Mouse (Mus musculus) forebrain, postnatal 0 days (tissue): ENCODE results near the gene Ccdc120. TPM values are rescaled to one million over a fixed set of nuclear protein-coding genes. Genes with fewer than 3 reads are reported as not detected.
"Not testable (repeated sequence)": the region's sequence is repeated elsewhere in the genome, so short reads cannot be mapped to it uniquely, and the experiment has no call there.

Experiments
- ATAC-seq: fragments of 200-750 bp; cut with Nextera tagmentation; 2 replicates; pipeline ENCODE4 v1.8.0; 2017; ENCODE audit warnings: mild to moderate bottlenecking, moderate library complexity
- DNase-seq: peaks from one replicate; pipeline ENCODE4 v3.0.0-alpha.2; 2015
- H3K27ac ChIP-seq: fragments of 300-500 bp; sonication (generic); 2 replicates; pipeline ENCODE4 v1.5.1; 2014; ENCODE audit warnings: low read depth, mild to moderate bottlenecking, antibody characterized with exemption, low read length, moderate library complexity, mixed read lengths
- H3K27me3 ChIP-seq: fragments of 300-500 bp; sonication (generic); 2 replicates; pipeline ENCODE4 v1.6.1; 2014; ENCODE audit warnings: mild to moderate bottlenecking, low read length, mixed read lengths; ENCODE audit not compliant: insufficient read depth
- H3K36me3 ChIP-seq: fragments of 300-500 bp; sonication (generic); 2 replicates; pipeline ENCODE4 v1.6.1; 2014; ENCODE audit warnings: mild to moderate bottlenecking, moderate library complexity; ENCODE audit not compliant: insufficient read depth
- H3K4me1 ChIP-seq: fragments of 300-500 bp; sonication (generic); 2 replicates; pipeline ENCODE4 v1.6.1; 2014; ENCODE audit warnings: antibody characterized with exemption; ENCODE audit not compliant: insufficient read depth
- H3K4me2 ChIP-seq: fragments of 300-500 bp; sonication (generic); 2 replicates; pipeline ENCODE4 v1.6.1; 2014; ENCODE audit warnings: low read depth, mild to moderate bottlenecking, moderate library complexity
- H3K4me3 ChIP-seq: fragments of 300-500 bp; sonication (generic); 2 replicates; pipeline ENCODE4 v1.5.1; 2014; ENCODE audit warnings: low read depth, low read length, mixed read lengths
- H3K9ac ChIP-seq: fragments of 300-500 bp; sonication (generic); 2 replicates; pipeline ENCODE4 v1.6.1; 2014; ENCODE audit warnings: mild to moderate bottlenecking
- H3K9me3 ChIP-seq: fragments of 300-500 bp; sonication (generic); 2 replicates; pipeline ENCODE4 v1.6.1; 2016; ENCODE audit warnings: low read length
- CTCF ChIP-seq: sonication (generic); IDR thresholded peaks from 2 replicates; pipeline ENCODE4 v1.5.1; 2016; ENCODE audit warnings: antibody characterized with exemption, control low read depth, low read depth
- WGBS: fragments of 180-500 bp; shearing (Covaris S2); extraction: QIAGEN DNeasy Blood & Tissue Kit; methylation state at CpG from one replicate; pipeline ENCODE4 v1.1.7; 2014; 5-methylcytosine and 5-hydroxymethylcytosine counted together
- polyA plus RNA-seq: library from polyadenylated mRNA; unstranded; fragments of >200 nt; fragmentation: Nextera tagmentation; extraction: Ambion mirVana; gene quantifications from 2 replicates; pipeline ENCODE4 v1.2.1, GENCODE M21; 2015
- total RNA-seq: library from RNA; depleted of rRNA; stranded (reverse); fragments of >200 nt; gene quantifications from 2 replicates; pipeline ENCODE4 v1.2.3, GENCODE M21; 2014

Ccdc120 gene
- total and polyA plus RNA-seq, 2 experiments from 2014 or later: 66.3 to 149 TPM

DNA sequence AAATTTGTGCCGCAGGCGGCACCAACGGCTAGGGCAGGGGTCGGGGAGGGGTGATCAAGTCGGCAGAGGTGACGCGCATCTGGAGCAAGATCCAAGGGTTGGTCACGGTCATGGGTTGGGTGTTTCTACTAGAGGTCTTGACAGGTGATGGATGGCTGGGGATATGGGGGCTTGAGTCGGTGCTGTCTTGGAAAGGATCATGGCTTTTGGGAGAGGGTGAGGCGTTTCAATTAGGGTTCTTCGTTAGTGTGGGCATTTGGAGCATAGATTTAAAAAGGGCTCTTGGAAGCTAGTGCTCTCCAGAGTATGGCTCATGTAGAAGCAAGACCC, 28.5 kb downstream of the Ccdc120 start:
- ATAC-seq (peak; percentile 16; the same call in 1 of the 2 replicates), DNase-seq (no peak)
- peak overlapping the region; percentile 85; the same call in 1 of the 2 replicates for H3K27ac ChIP-seq
- H3K9me3 ChIP-seq: no peaks in the 10 kb centered on the region
- WGBS: 29% methylated on average over 11 of the region's 11 CpGs
- H3K9ac ChIP-seq: peak overlapping the region; percentile 62
- no peaks in the 10 kb centered on the region for H3K4me1 ChIP-seq
- H3K4me2 ChIP-seq: peak overlapping the region; percentile 56
- TF ChIP-seq CTCF: no peak
- 0 out of 2 replicates have a peak, but pooled peaks cover 2% of the 10 kb centered on the region for H3K36me3 ChIP-seq
- no peaks in the 10 kb centered on the region for H3K27me3 ChIP-seq
- peak overlapping the region; percentile 46 for H3K4me3 ChIP-seq

DNA sequence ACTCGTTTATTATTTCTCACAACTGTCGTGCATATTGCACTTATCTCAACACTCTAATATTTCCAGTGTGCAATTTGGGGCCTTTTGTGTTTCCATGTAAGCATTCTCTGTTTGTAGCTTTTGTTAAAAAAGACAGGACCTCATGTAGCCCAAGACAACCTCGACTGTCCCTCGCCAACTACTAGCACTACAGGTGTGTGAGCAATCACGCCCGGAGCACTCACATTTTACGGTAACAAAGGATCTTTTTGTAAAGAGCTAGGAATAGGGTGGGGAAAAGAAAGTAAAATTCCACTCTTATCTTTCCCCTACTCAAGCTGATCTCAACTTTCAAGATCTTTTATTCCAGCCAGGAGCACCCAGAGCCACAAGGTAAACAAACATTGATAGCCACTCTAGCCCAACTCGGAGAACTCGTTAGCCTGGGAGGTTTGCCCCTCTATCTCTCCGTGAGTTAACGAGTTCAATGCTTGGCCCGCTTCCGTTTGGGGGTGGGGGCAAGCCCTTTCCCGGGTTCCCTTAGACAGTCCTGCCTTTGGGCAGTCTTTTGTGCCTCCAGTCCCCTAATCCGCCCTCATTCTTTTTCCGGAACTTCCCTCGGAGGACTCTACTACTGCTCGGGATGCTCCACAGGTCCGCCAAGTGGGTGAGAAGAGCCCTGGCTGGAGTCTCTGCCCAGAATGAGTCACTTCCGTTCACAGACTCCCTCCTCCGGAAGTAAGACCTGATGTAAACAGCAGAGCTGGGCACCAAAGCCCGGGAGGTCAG, 29.0 kb downstream of the Ccdc120 start, which contains the start of gene Gm45208:
Gene Gm45208, plus strand, starts transcription at position 732 of the 768 bp plus-strand sequence.
- peak within 1 kb of the TSS; percentile 62 for H3K9ac ChIP-seq
- no peaks in the 10 kb centered on the region for H3K27me3 ChIP-seq
- no peaks in the 10 kb centered on the region for H3K4me1 ChIP-seq
- no peaks in the 10 kb centered on the region for H3K36me3 ChIP-seq
- peak; percentile 95 for ATAC-seq
- peak within 1 kb of the TSS; percentile 56 for H3K4me2 ChIP-seq
- peak within 1 kb of the TSS; percentile 46 for H3K4me3 ChIP-seq
- TF ChIP-seq CTCF: no peak
- H3K27ac ChIP-seq: peak within 1 kb of the TSS; percentile 85
- peak; percentile 86 for DNase-seq
- 29% methylated on average over 22 of the region's 22 CpGs for WGBS
- no peaks in the 10 kb centered on the region for H3K9me3 ChIP-seq

GRCm38 (mm10) chrX:7716058-7716457, 34.6 kb downstream of the Ccdc120 start:
- 52% methylated on average over 1 of the region's 1 CpGs for WGBS
- H3K36me3 ChIP-seq, H3K27ac ChIP-seq, ATAC-seq, H3K4me3 ChIP-seq, H3K4me1 ChIP-seq, H3K9ac ChIP-seq, H3K27me3 ChIP-seq, DNase-seq, H3K4me2 ChIP-seq, H3K9me3 ChIP-seq: not testable (repeated sequence)

- 24% methylated on average over 37 of the region's 60 CpGs for WGBS
- peak within 1 kb of the TSS; percentile 18; the same call in 1 of the 2 replicates for H3K9ac ChIP-seq
Measured at GRCm38 (mm10) chrX:7714135-7714899, 36.4 kb downstream of the Ccdc120 start, which contains the start of gene Wdr45. Wdr45 (plus strand) TSS chrX:7714333.

DNA sequence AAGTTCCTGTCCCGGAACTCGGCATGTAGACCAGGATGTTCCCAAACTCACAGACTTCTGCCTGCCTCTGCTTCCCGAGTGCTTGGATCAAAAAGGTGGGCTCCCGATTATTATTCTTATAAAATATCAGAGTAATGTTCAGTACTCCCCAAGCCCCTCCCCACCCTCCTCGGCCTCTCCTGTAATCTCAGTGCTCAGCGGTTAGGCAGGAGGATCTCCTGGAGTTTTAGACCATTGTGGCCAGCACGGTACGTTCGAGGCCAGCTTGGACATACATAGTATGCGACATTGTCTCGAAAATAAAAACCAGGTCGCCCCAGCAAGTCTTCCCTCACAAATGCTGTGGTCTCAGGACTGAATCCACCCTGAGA, 37.0 kb downstream of the Ccdc120 start:
- not testable (repeated sequence) for DNase-seq, H3K4me1 ChIP-seq, H3K36me3 ChIP-seq, H3K9me3 ChIP-seq, H3K27ac ChIP-seq, H3K27me3 ChIP-seq
- 34% methylated on average over 4 of the region's 12 CpGs for WGBS
- Histone ChIP-seq H3K4me2 (peak overlapping the region; percentile 44), H3K4me3 (peak overlapping the region; percentile 27), H3K9ac (peak overlapping the region; percentile 18; the same call in 1 of the 2 replicates)
- ATAC-seq: peak; percentile 11; the same call in 1 of the 2 replicates

More at GRCm38 (mm10) chrX:7714135-7714899, 36.4 kb downstream of the Ccdc120 start, which contains the start of gene Wdr45:
- not testable (repeated sequence) for H3K27ac ChIP-seq, H3K27me3 ChIP-seq, H3K4me1 ChIP-seq, H3K36me3 ChIP-seq, H3K9me3 ChIP-seq
- DNase-seq (peak; percentile 95), ATAC-seq (peak; percentile 98)
- H3K4me2 ChIP-seq: peak within 1 kb of the TSS; percentile 44
- H3K4me3 ChIP-seq: peak within 1 kb of the TSS; percentile 27

DNA sequence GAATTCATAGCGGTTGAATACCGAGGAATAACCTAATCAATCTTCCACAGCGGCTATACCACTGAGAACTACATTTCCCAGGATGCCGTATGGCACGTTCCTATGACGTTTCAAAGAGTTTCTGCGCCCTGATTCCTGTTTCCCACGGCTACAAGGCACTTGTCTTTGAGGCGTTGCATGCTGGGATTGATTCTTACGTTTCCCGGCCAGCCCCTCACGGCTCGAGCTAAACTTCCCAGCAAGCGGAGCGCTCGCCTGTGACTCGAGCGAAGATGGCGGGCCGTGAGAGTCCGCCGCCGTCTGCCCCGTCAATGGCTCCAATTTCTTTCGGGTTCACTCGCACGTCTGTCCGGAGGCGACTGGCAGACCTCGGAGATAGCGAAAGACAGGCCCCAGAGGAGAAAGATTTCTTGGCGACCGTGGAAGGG, 53.7 kb downstream of the Ccdc120 start, which contains the start of gene Gpkow:
Gene Gpkow, plus strand, starts transcription at position 178 of the 428 bp plus-strand sequence.
- Histone ChIP-seq H3K9ac (peak within 1 kb of the TSS; percentile 55), H3K27me3 (no peaks in the 10 kb centered on the region), H3K4me2 (peak within 1 kb of the TSS; percentile 48), H3K9me3 (no peaks in the 10 kb centered on the region), H3K27ac (0 out of 2 replicates have a peak within 1 kb of the TSS, but pooled peaks have one; percentile 35), H3K4me1 (no peaks in the 10 kb centered on the region), H3K4me3 (peak within 1 kb of the TSS; percentile 50), H3K36me3 (no peaks in the 10 kb centered on the region)
- ATAC-seq: peak; percentile 98
- peak; percentile 92 for DNase-seq
- TF ChIP-seq CTCF: no peak
- WGBS: 23% methylated on average over 33 of the region's 33 CpGs

- WGBS: 41% methylated on average over 6 of the region's 6 CpGs
- H3K9ac ChIP-seq: no peak overlapping the region
- no peak overlapping the region for H3K27ac ChIP-seq
- H3K4me2 ChIP-seq: peak overlapping the region; percentile 31; the same call in 1 of the 2 replicates
- no peaks in the 10 kb centered on the region for H3K9me3 ChIP-seq
- no peaks in the 10 kb centered on the region for H3K4me1 ChIP-seq
- ATAC-seq (peak; percentile 34), DNase-seq (no peak)
- H3K27me3 ChIP-seq: no peaks in the 10 kb centered on the region
- no peak overlapping the region for H3K4me3 ChIP-seq
- H3K36me3 ChIP-seq: no peaks in the 10 kb centered on the region
- no peak for TF ChIP-seq CTCF
Measured at GRCm38 (mm10) chrX:7696520-7696919, 54.2 kb downstream of the Ccdc120 start.
